Mouse (Mus musculus): Measurements from ENCODE around the gene Prkn.
A peak's percentile ranks its signal among the peaks of the same experiment; 100 is the strongest.

Prkn gene

GRCm38 (mm10) chr17:11664610-11665345, 824.6 kb downstream of the Prkn start:
- peak; percentile 62 for DNase-seq

- no peak for DNase-seq
Measured at GRCm38 (mm10) chr17:11679716-11680115, 839.5 kb downstream of the Prkn start.

DNA sequence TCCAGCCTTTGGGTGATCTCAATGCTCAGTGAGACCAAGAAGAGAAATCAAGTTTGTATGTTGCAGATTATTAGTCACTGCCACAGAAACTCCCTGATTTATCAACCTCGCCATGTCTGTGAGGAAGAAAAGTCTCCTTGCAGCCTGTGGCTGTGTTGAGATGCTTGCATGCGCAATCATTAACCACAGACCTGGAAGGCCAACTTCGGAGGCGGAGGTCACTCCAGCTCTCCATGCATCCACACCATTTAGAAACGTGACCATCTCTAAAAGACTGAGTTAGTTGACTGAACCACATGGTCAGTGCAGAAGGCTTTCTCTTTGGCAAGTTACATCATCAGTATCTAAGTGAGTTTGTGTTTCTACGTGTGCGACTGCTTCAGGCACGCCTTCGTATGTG, 840.3 kb downstream of the Prkn start:
- DNase-seq, result no peak

DNA sequence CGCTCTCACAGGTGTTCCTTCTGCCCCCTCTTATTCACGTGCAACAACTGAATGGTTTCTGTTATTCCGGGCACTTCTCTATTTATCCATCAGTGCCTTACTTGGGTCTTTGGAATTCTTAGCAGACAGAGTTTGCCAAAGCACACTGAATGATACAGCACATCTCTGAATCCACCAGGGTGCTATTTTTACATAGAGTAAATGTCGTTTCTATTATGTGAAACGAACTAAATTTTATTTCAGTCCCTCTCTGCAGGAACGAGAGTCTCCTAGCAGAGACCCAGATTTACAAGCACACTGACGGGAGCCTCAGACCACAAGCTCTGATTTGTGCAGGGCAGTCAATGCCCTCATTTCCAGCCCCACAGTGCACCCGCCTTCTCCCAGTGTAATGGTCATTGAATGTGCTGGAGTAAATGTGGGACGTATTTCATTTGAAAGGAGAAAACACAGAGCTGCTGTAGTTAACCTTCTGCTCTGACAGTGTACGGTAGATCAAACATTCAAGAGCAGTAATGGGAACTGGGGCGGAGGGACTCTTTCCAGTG, 841.7 kb downstream of the Prkn start:
- DNase-seq, result no peak

DNA sequence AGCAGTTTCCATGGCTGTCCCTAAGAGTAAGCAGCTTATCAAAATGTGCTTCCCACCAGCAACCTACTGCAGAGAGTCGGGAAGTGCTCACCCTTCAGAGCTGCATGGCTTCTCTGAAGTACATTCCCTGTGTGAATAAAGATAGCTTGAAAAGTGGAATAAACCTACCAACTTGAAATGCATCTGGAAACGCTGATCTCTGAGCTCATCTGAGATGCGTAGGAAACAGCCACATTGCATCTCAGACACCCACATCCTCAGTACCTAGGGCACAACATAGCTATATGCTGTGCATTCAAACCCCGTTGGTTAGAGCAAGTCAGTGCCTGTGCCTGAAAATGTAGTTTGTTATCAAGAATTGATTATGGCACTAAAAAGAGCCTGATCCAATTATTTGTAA, 864.8 kb downstream of the Prkn start:
- DNase-seq, result peak; percentile 2

- DNase-seq, result no peak
Measured at GRCm38 (mm10) chr17:11705761-11706160, 865.6 kb downstream of the Prkn start.

- peak; percentile 60 for DNase-seq
Measured at GRCm38 (mm10) chr17:11712066-11712465, 871.9 kb downstream of the Prkn start.

GRCm38 (mm10) chr17:11719801-11720200, 879.6 kb downstream of the Prkn start:
- peak; percentile 34 for DNase-seq

- DNase-seq, result peak; percentile 55
Measured at GRCm38 (mm10) chr17:11721906-11722305, 881.7 kb downstream of the Prkn start.

DNA sequence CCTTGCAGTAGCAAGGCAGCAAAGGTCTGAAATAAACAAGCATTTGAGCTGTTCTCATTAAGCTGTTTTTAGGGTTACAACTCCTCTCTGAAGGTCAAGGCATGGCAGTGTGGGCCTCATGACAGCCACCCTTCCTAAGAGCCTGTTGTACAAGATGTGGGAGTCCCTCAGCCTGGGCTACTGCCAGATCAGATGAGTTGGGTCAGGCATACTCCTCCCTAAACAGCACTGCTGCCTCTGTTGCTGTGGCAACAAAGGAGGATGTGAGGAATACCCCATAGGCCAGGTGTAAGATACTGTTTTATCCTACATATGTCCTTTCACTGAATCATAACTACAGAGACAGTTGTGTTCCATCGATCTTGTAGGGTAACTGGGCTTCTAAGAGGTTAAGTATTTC, 882.3 kb downstream of the Prkn start:
- DNase-seq, result no peak

- DNase-seq, result peak; percentile 39
Measured at GRCm38 (mm10) chr17:11724135-11724534, 884.0 kb downstream of the Prkn start.

DNA sequence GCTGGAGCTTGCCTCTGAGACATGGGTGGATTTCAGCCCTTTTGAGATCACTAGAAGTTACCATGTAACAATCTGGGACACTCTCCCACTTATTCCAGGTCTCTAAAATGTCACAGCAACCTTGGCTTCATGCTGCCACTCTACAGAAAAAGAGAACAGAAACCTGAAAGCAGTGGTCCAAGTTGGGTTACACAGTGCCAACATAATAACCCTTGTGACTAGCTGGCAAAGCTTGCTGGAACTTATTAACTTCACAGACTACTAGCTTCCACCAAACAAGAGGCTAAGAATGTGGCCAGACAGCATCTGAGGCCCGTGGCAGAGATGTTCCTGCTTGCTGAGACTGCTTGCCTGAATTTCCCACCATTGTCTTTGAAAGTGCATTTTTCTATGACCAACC, 886.9 kb downstream of the Prkn start:
- peak; percentile 40 for DNase-seq

DNA sequence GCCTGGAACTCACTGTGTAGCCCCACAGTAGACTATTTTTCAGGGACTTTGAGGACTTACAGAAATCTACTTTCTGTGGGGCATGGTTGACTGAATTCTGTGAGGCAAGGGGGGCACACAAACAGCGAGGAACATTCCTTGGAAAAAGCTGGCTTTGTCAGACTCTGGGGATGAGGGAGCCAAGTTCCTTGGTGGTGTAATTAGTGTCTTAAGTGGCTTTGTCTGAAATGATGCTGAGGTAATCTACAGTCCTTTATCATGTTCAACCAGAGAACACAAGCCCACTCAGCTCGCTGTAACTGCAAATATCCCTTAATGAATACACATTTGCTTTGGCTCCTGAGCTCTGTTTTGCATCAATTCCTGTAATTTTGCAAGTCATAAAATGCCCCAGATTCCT, 888.1 kb downstream of the Prkn start:
- peak; percentile 15 for DNase-seq

DNA sequence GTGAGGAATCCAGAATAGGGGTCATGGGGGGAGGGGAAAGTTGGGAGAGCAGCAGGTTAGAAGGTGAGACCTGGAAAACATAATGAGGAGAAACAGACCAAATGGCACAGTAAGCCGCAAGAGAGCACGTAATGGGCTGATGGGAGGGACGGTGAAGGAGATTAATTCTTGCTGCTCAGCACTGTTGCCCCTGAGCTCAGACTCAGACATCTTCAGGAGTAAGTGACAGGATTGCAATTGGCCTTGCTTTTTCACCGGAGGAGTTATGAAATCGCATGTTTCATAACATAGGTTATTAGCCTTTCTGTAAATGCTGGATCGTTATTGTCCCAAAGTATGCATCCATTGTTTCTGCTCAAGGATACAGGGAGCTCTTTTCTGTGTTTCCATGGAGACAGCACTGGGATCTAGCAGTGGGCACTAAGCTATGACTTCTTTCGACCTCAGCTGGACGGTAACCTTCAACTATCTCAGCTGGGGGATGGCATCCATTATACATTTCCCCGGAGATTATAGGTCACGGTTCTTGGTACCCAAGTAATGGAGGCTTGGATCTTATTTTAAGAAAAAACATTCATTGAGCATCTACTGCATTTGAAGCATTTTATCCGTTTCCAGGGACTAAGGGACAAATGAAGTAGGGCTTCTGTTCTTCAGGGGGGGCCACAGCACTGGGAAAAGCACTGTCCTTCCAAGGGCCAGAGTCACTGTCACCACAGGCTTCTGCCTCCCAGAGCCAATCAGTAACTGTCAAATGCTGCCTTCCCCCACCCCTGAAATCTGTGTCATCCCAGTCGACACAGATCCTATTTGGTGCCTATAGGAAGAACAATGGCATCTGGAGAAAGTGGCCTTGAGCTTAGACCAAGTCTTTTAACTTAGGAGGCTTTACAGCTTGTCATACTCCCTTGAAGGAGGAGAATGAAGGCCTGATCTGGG, 890.7 kb downstream of the Prkn start:
- peak; percentile 64 for DNase-seq

- DNase-seq, result peak; percentile 69
Measured at GRCm38 (mm10) chr17:11735158-11735877, 895.1 kb downstream of the Prkn start.

GRCm38 (mm10) chr17:11736531-11736930, 896.3 kb downstream of the Prkn start:
- peak; percentile 31 for DNase-seq

- DNase-seq, result peak; percentile 68
Measured at GRCm38 (mm10) chr17:11737905-11738304, 897.7 kb downstream of the Prkn start.

GRCm38 (mm10) chr17:11740716-11741115, 900.5 kb downstream of the Prkn start:
- peak; percentile 35 for DNase-seq

- peak; percentile 63 for DNase-seq
Measured at GRCm38 (mm10) chr17:11741161-11741560, 901.0 kb downstream of the Prkn start.

DNA sequence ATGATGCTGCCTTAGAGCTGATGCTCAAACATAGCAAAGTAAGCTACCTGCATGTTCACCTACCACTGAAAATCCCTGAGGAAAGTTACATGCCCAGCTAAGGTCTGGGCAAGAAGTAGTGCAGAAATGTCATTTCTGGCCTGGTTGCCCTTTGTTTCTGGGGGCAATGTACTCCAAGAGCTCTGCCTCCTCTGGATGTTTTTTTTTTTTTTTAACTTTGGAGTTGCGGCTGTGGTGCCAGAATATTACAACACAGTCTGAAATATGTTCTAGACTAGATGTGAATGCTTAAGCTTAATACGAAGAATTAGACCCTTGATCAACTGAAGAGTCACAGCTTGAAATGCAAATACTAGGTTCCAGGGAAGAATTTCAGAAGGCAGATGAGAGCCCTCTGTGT, 911.1 kb downstream of the Prkn start:
- DNase-seq, result peak; percentile 36

GRCm38 (mm10) chr17:11752686-11753085, 912.5 kb downstream of the Prkn start:
- no peak for DNase-seq

DNA sequence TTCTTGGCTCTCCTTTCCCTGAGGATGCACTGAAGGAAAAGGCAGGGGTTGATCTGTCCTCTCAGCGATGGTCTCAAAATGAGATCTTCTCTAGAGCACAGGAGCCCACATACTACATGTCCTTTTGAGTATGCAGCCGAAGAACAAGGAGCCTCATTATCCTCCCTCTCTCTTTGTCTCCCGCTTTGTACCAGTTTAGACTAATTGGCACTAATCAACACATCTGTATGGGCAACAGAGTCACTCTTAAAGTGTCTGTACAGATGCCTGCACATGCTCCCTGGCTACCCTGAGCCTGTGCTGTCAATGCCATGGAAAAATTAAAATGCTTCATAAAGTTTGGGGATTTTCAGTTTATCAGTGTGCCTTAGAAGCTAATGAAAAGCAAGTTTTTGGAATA, 924.9 kb downstream of the Prkn start:
- peak; percentile 53 for DNase-seq

DNA sequence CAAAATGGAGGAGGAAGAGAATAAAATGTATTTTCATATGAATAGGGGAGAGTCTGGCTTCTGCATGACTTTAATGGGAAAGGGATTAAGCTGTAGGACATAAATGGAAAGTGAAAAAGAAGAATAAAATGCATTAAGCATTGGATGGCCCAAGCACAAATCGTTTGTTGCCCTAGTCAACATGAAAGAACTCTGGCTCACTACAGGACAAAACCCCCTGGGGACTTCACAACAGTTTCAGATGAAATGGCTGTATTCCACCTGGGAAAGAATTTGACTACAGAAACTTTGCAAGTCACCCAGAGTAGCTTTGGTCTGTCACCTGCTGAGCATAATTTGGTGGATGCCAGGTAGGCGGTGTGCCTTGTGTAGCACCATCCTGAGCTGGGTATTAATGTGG, 925.4 kb downstream of the Prkn start:
- no peak for DNase-seq
